Mouse (Mus musculus) spleen, adult 2 months (tissue): Measurements from ENCODE around the gene Slc25a26. TPM values are rescaled to one million over a fixed set of nuclear protein-coding genes. Genes with fewer than 3 reads are reported as not detected.
"Not testable (repeated sequence)": the region's sequence is repeated elsewhere in the genome, so short reads cannot be mapped to it uniquely, and the experiment has no call there.

Source experiments
- DNase-seq, 2 experiments: peaks; one replicate each; pipeline versions ENCODE4 v3.0.0 to v3.0.0-alpha.2; 2012 to 2021; ENCODE audit warnings: low spot score in 2 of 2, low read depth in 1 of 2
- H3K27ac ChIP-seq: fragments of 200-500 bp; 2 replicates; pipeline ENCODE4 v1.5.1; 2012; ENCODE audit warnings: low read length, inconsistent platforms; ENCODE audit not compliant: insufficient read depth
- H3K27me3 ChIP-seq: fragments of 200-500 bp; 2 replicates; pipeline ENCODE4 v1.6.1; 2012; ENCODE audit warnings: mild to moderate bottlenecking, moderate library complexity, low read length, inconsistent platforms; ENCODE audit not compliant: control insufficient read depth, insufficient read depth
- H3K36me3 ChIP-seq: fragments of 200-500 bp; 2 replicates; pipeline ENCODE4 v1.6.1; 2012; ENCODE audit warnings: mild to moderate bottlenecking, low read length, inconsistent platforms; ENCODE audit not compliant: control insufficient read depth, insufficient read depth
- H3K4me1 ChIP-seq: fragments of 200-500 bp; 2 replicates; pipeline ENCODE4 v1.6.1; 2011; ENCODE audit warnings: inconsistent platforms; ENCODE audit not compliant: control insufficient read depth, insufficient read depth, insufficient read length
- H3K4me3 ChIP-seq: fragments of 200-500 bp; 2 replicates; pipeline ENCODE4 v1.5.1; 2011; ENCODE audit warnings: mild to moderate bottlenecking, inconsistent platforms; ENCODE audit not compliant: insufficient read depth, insufficient read length; ENCODE audit errors: extremely low read depth
- CTCF ChIP-seq: fragments of 200-500 bp; IDR thresholded peaks from 2 replicates; pipeline ENCODE4 v1.5.1; 2011; ENCODE audit warnings: mild to moderate bottlenecking, inconsistent platforms; ENCODE audit not compliant: insufficient read depth, insufficient read length, insufficient replicate concordance; ENCODE audit errors: extremely low read depth
- POLR2A ChIP-seq: fragments of 200-500 bp; IDR thresholded peaks from 2 replicates; pipeline ENCODE4 v1.6.1; 2011; ENCODE audit warnings: low read depth, low read length, inconsistent platforms
- WGBS: fragments of 180-500 bp; shearing (Covaris S2); methylation state at CpG from one replicate; pipeline ENCODE4 v1.1.7; 2018; 5-methylcytosine and 5-hydroxymethylcytosine counted together
- polyA plus RNA-seq: library from polyadenylated mRNA; depleted of rRNA; stranded (reverse); fragments of >200 nt; gene quantifications from 2 replicates; pipeline ENCODE4 v1.2.3, GENCODE M21; 2012

Gene Slc25a26
- polyA plus RNA-seq, 1 experiment = 7.6 TPM

- no peak for TF ChIP-seq POLR2A
- TF ChIP-seq CTCF = no peak
- no peaks in the 10 kb centered on the region; the same call in 1 of the 2 replicates for H3K36me3 ChIP-seq
- no peaks in the 10 kb centered on the region for H3K27me3 ChIP-seq
- H3K4me3 ChIP-seq = no peak overlapping the region
- 89% methylated on average over 6 of the region's 6 CpGs for WGBS
- no peak overlapping the region for H3K27ac ChIP-seq
- no peaks in the 10 kb centered on the region for H3K4me1 ChIP-seq
- no peak for DNase-seq
Observed at GRCm38 (mm10) chr6:94550298-94550697, 50.2 kb downstream of the Slc25a26 start.

- no peak for TF ChIP-seq POLR2A
- no peak for TF ChIP-seq CTCF
- Histone ChIP-seq H3K4me3 (no peak overlapping the region), H3K27ac (no peak overlapping the region), H3K27me3 (no peaks in the 10 kb centered on the region), H3K4me1 (no peaks in the 10 kb centered on the region), H3K36me3 (no peaks in the 10 kb centered on the region; the same call in 1 of the 2 replicates)
- DNase-seq = no peak
- WGBS = 95% methylated on average over 7 of the region's 7 CpGs
Observed at GRCm38 (mm10) chr6:94550851-94551250, 50.7 kb downstream of the Slc25a26 start.

GRCm38 (mm10) chr6:94553085-94553484 is 53.0 kb downstream of the Slc25a26 start:
- H3K4me3 ChIP-seq = no peak overlapping the region
- no peaks in the 10 kb centered on the region; the same call in 1 of the 2 replicates for H3K36me3 ChIP-seq
- no peaks in the 10 kb centered on the region for H3K27me3 ChIP-seq
- H3K27ac ChIP-seq = no peak overlapping the region
- no peak for DNase-seq
- no peaks in the 10 kb centered on the region for H3K4me1 ChIP-seq
- TF ChIP-seq POLR2A (no peak), CTCF (no peak)
- 99% methylated on average over 5 of the region's 5 CpGs for WGBS

GRCm38 (mm10) chr6:94558603-94559002 is 58.5 kb downstream of the Slc25a26 start:
- DNase-seq, H3K4me1 ChIP-seq, H3K27me3 ChIP-seq, H3K36me3 ChIP-seq, H3K27ac ChIP-seq, H3K4me3 ChIP-seq: not testable (repeated sequence)
- 92% methylated on average over 1 of the region's 1 CpGs for WGBS

GRCm38 (mm10) chr6:94560896-94561295 is 60.8 kb downstream of the Slc25a26 start:
- H3K4me1 ChIP-seq = no peaks in the 10 kb centered on the region
- no peak for TF ChIP-seq CTCF
- TF ChIP-seq POLR2A = no peak
- 89% methylated on average over 1 of the region's 1 CpGs for WGBS
- no peak overlapping the region for H3K27ac ChIP-seq
- H3K27me3 ChIP-seq = no peaks in the 10 kb centered on the region
- no peaks in the 10 kb centered on the region for H3K36me3 ChIP-seq
- no peak overlapping the region for H3K4me3 ChIP-seq
- DNase-seq = no peak

- Histone ChIP-seq H3K4me1 (no peaks in the 10 kb centered on the region), H3K27me3 (no peaks in the 10 kb centered on the region), H3K27ac (no peak overlapping the region), H3K36me3 (no peaks in the 10 kb centered on the region), H3K4me3 (no peak overlapping the region)
- DNase-seq = no peak
- 86% methylated on average over 1 of the region's 1 CpGs for WGBS
- TF ChIP-seq CTCF (no peak), POLR2A (no peak)
Observed at GRCm38 (mm10) chr6:94561346-94561745, 61.2 kb downstream of the Slc25a26 start.

- H3K4me3 ChIP-seq = no peak overlapping the region
- 80% methylated on average over 8 of the region's 8 CpGs for WGBS
- H3K27ac ChIP-seq = no peak overlapping the region
- no peaks in the 10 kb centered on the region for H3K27me3 ChIP-seq
- no peaks in the 10 kb centered on the region for H3K4me1 ChIP-seq
- H3K36me3 ChIP-seq = no peaks in the 10 kb centered on the region
- TF ChIP-seq CTCF (no peak), POLR2A (no peak)
- no peak for DNase-seq
Observed at GRCm38 (mm10) chr6:94563203-94563940, 63.2 kb downstream of the Slc25a26 start.
